Mouse (Mus musculus) layer of hippocampus, postnatal 14 days (tissue): ENCODE measurements around the gene Rps27rt. TPM values are rescaled to one million over a fixed set of nuclear protein-coding genes. Genes with fewer than 3 reads are reported as not detected.

Source experiments
- total RNA-seq, 2 experiments: library from RNA; stranded (reverse); gene quantifications; 2 replicates each; pipeline ENCODE4 v1.2.3; 2021

The Rps27rt gene
- total RNA-seq, 2 experiments from 2014 or later: 19.4 to 27.4 TPM

Other genes starting within 250 kb of the Rps27rt start
- gene Cmtm7, start 200.9 kb downstream of the Rps27rt start, total RNA-seq: 1 to 10 TPM; 7.4 to 8.3 TPM
- 1 to 10 TPM; 3.7 to 3.8 TPM for gene Cmtm8, start 138.6 kb downstream of the Rps27rt start, total RNA-seq
- 10 to 100 TPM; 76.8 to 81.1 TPM for gene Gpd1l, start 48.8 kb downstream of the Rps27rt start, total RNA-seq
- 10 to 100 TPM; 17.1 to 19.7 TPM for gene Osbpl10, start 4.2 kb downstream of the Rps27rt start, total RNA-seq